ENCODE assay signal across 13 mouse cellular contexts in genomic region chr4:143288473-143288872, GRCm38 (mm10). TPM values are rescaled to one million over a fixed set of nuclear protein-coding genes. Genes with fewer than 3 reads are reported as not detected.
DNase-seq lines count a peak whose midpoint lies in the region; ATAC-seq and TF ChIP-seq lines count a peak whose summit lies in the region.
"Had no signal": no experiment of that assay in that cellular context is flagged by ENCODE, and none has a peak within 500 bp of the region (broad histone marks: within the 10 kb centered on the region; RNA-seq: fewer than 3 reads in every experiment).

No protein-coding gene starts in this region.

- H3K4me1 ChIP-seq in heart, embryonic 12.5 days (replicated peaks): peaks cover 14% of the 10 kb centered on the region
- no peaks in the 10 kb centered on the region for H3K4me1 ChIP-seq in lung, postnatal 0 days (ENCODE audit: insufficient read depth, low read depth, low read length)
- peaks cover 6% of the 10 kb centered on the region for H3K4me1 ChIP-seq in intestine, embryonic 15.5 days (replicated peaks)
- H3K4me1 ChIP-seq in stomach, embryonic 15.5 days: peaks cover 8% of the 10 kb centered on the region; the same call in 1 of the 2 replicates
- H3K4me1 ChIP-seq in hindbrain, embryonic 12.5 days: peaks cover 18% of the 10 kb centered on the region
- 0 out of 2 replicates have a peak, but pooled peaks cover 4% of the 10 kb centered on the region for H3K4me1 ChIP-seq in forebrain, embryonic 15.5 days

- 66% methylated on average over 6 of the region's 6 CpGs for WGBS in heart, embryonic 12.5 days
- WGBS in lung, postnatal 0 days: 29% methylated on average over 6 of the region's 6 CpGs
- 51% methylated on average over 6 of the region's 6 CpGs for WGBS in intestine, embryonic 15.5 days
- 39% methylated on average over 6 of the region's 6 CpGs for WGBS in stomach, embryonic 15.5 days
- 71% methylated on average over 6 of the region's 6 CpGs for WGBS in hindbrain, embryonic 12.5 days
- WGBS in forebrain, embryonic 15.5 days: 89% methylated on average over 6 of the region's 6 CpGs

- DNase-seq in heart, adult 18-20 months: peak; percentile 28 to 47
- DNase-seq in lung, postnatal 0 days (ENCODE audit: low spot score): peak; percentile 78
- DNase-seq in lung, postnatal 14 days: no peak
- DNase-seq: cerebellum, postnatal 25 days; retina, postnatal 1 day had no signal

- H3K27ac ChIP-seq in heart, embryonic 12.5 days (ENCODE audit: poor library complexity, severe bottlenecking): no peak overlapping the region
- peak overlapping the region; percentile 68 for H3K27ac ChIP-seq in lung, postnatal 0 days (ENCODE audit: low read length)
- 0 out of 2 replicates have a peak overlapping the region, but pooled peaks have one; percentile 48 for H3K27ac ChIP-seq in intestine, embryonic 15.5 days
- H3K27ac ChIP-seq in stomach, embryonic 15.5 days: peak overlapping the region; percentile 55
- H3K27ac ChIP-seq in hindbrain, embryonic 12.5 days: no peak overlapping the region
- no peak overlapping the region for H3K27ac ChIP-seq in forebrain, embryonic 15.5 days (replicated peaks)
- H3K27ac ChIP-seq: forebrain, embryonic 10.5 days; layer of hippocampus, adult 2 months had no signal

- H3K27me3 ChIP-seq in heart, embryonic 12.5 days (replicated peaks): no peaks in the 10 kb centered on the region
- H3K27me3 ChIP-seq in lung, postnatal 0 days (replicated peaks; ENCODE audit: insufficient read depth, low read length): no peaks in the 10 kb centered on the region
- no peaks in the 10 kb centered on the region for H3K27me3 ChIP-seq in intestine, embryonic 15.5 days (replicated peaks)
- no peaks in the 10 kb centered on the region for H3K27me3 ChIP-seq in stomach, embryonic 15.5 days (replicated peaks)
- H3K27me3 ChIP-seq in hindbrain, embryonic 12.5 days: no peaks in the 10 kb centered on the region
- no peaks in the 10 kb centered on the region for H3K27me3 ChIP-seq in forebrain, embryonic 15.5 days

- TF ChIP-seq EP300 in lung, postnatal 0 days (IDR thresholded peaks at IDR 0.05): no peak

- H3K36me3 ChIP-seq in heart, embryonic 12.5 days: 0 out of 2 replicates have a peak, but pooled peaks cover 3% of the 10 kb centered on the region
- H3K36me3 ChIP-seq in lung, postnatal 0 days (ENCODE audit: insufficient read depth, low read length): no peaks in the 10 kb centered on the region
- no peaks in the 10 kb centered on the region for H3K36me3 ChIP-seq in intestine, embryonic 15.5 days
- no peaks in the 10 kb centered on the region for H3K36me3 ChIP-seq in stomach, embryonic 15.5 days
- peaks cover 10% of the 10 kb centered on the region for H3K36me3 ChIP-seq in hindbrain, embryonic 12.5 days
- H3K36me3 ChIP-seq in forebrain, embryonic 15.5 days: no peaks in the 10 kb centered on the region

- TF ChIP-seq CTCF in lung, postnatal 0 days (IDR thresholded peaks at IDR 0.05): no peak

- no peak overlapping the region for H3K9ac ChIP-seq in heart, embryonic 12.5 days
- H3K9ac ChIP-seq in lung, postnatal 0 days (replicated peaks; ENCODE audit: low read depth): no peak overlapping the region
- H3K9ac ChIP-seq in intestine, embryonic 15.5 days: no peak overlapping the region
- H3K9ac ChIP-seq in stomach, embryonic 15.5 days: no peak overlapping the region
- H3K9ac ChIP-seq in hindbrain, embryonic 12.5 days: no peak overlapping the region
- H3K9ac ChIP-seq in forebrain, embryonic 15.5 days (replicated peaks): no peak overlapping the region

- 0 out of 2 replicates have a peak, but pooled peaks cover 3% of the 10 kb centered on the region for H3K9me3 ChIP-seq in heart, embryonic 12.5 days (replicated peaks)
- no peaks in the 10 kb centered on the region for H3K9me3 ChIP-seq in lung, postnatal 0 days (ENCODE audit: low read length)
- no peaks in the 10 kb centered on the region for H3K9me3 ChIP-seq in intestine, embryonic 15.5 days
- H3K9me3 ChIP-seq in stomach, embryonic 15.5 days: no peaks in the 10 kb centered on the region
- H3K9me3 ChIP-seq in hindbrain, embryonic 12.5 days (replicated peaks): 0 out of 2 replicates have a peak, but pooled peaks cover 4% of the 10 kb centered on the region
- no peaks in the 10 kb centered on the region for H3K9me3 ChIP-seq in forebrain, embryonic 15.5 days

- no peak for ATAC-seq in heart, embryonic 12.5 days (ENCODE audit: insufficient number of reproducible peaks, low FRiP score)
- ATAC-seq in lung, postnatal 0 days: peak; percentile 66
- no peak for ATAC-seq in intestine, embryonic 15.5 days
- ATAC-seq in stomach, embryonic 15.5 days (ENCODE audit: insufficient read depth, low FRiP score, low read depth): no peak
- no peak for ATAC-seq in hindbrain, embryonic 12.5 days (ENCODE audit: low FRiP score)
- ATAC-seq in forebrain, embryonic 15.5 days (replicated peaks): no peak
- ATAC-seq: hindbrain, embryonic 16.5 days had no signal

- H3K4me2 ChIP-seq in heart, embryonic 12.5 days: no peak overlapping the region
- peak overlapping the region; percentile 22; the same call in 1 of the 2 replicates for H3K4me2 ChIP-seq in lung, postnatal 0 days (replicated peaks; ENCODE audit: low read depth, low read length)
- H3K4me2 ChIP-seq in intestine, embryonic 15.5 days (replicated peaks): no peak overlapping the region
- H3K4me2 ChIP-seq in stomach, embryonic 15.5 days: 0 out of 2 replicates have a peak overlapping the region, but pooled peaks have one; percentile 11
- H3K4me2 ChIP-seq in hindbrain, embryonic 12.5 days (replicated peaks): no peak overlapping the region
- H3K4me2 ChIP-seq in forebrain, embryonic 15.5 days (replicated peaks): no peak overlapping the region

- no peak overlapping the region for H3K4me3 ChIP-seq in heart, embryonic 12.5 days
- no peak overlapping the region for H3K4me3 ChIP-seq in lung, postnatal 0 days (ENCODE audit: low read depth, low read length)
- H3K4me3 ChIP-seq in intestine, embryonic 15.5 days (replicated peaks): no peak overlapping the region
- no peak overlapping the region for H3K4me3 ChIP-seq in stomach, embryonic 15.5 days (replicated peaks)
- no peak overlapping the region for H3K4me3 ChIP-seq in hindbrain, embryonic 12.5 days
- no peak overlapping the region for H3K4me3 ChIP-seq in forebrain, embryonic 15.5 days
- H3K4me3 ChIP-seq: forebrain, embryonic 10.5 days; layer of hippocampus, adult 2 months had no signal

RNA-seq across cellular contexts. Expression of gene Pdpn, which starts 10.9 kb away (rescaled TPM):
- total RNA-seq in heart, adult 18-20 months (2021): 1 to 10 TPM; 4.5 to 7.9 TPM
- polyA plus RNA-seq in heart, embryonic 12.5 days (2016; fragmentation: Nextera tagmentation; extraction: Ambion mirVana): 28.4 and 28.8 TPM in 2 replicates
- 118 and 142 TPM in 2 replicates for polyA plus RNA-seq in lung, postnatal 0 days (2015; fragmentation: Nextera tagmentation; extraction: Ambion mirVana)
- polyA plus RNA-seq in intestine, embryonic 15.5 days (2015; fragmentation: Nextera tagmentation; extraction: Ambion mirVana): 24.8 and 27.5 TPM in 2 replicates
- polyA plus RNA-seq in stomach, embryonic 15.5 days (2015; fragmentation: Nextera tagmentation; extraction: Ambion mirVana): 27.4 and 29.7 TPM in 2 replicates
- polyA plus RNA-seq in hindbrain, embryonic 12.5 days (2016; fragmentation: Nextera tagmentation; extraction: Ambion mirVana): 83.2 and 89.1 TPM in 2 replicates
- polyA plus RNA-seq in forebrain, embryonic 15.5 days (2015; fragmentation: Nextera tagmentation; extraction: Ambion mirVana): 49.1 and 54.8 TPM in 2 replicates

Comparison
In these comparisons a context has a peak if more than half of its experiments do, and no peak if none do; other contexts are left out.
1. H3K27ac ChIP-seq: peak in lung, postnatal 0 days (single experiment), intestine, embryonic 15.5 days (single experiment) and stomach, embryonic 15.5 days (single experiment); none in heart, embryonic 12.5 days (single experiment), hindbrain, embryonic 12.5 days (single experiment) and forebrain, embryonic 15.5 days (single experiment).
2. H3K4me2 ChIP-seq: peak in lung, postnatal 0 days (single experiment) and stomach, embryonic 15.5 days (single experiment); none in heart, embryonic 12.5 days (single experiment), intestine, embryonic 15.5 days (single experiment), hindbrain, embryonic 12.5 days (single experiment) and forebrain, embryonic 15.5 days (single experiment).